Mouse (Mus musculus): ENCODE measurements at regions not wholly inside any gene's neighbourhood (a gene's known extent, or its start where the extent isn't known, plus 50 kb on each side); places are given as distances from the start of the nearest gene placed in this dataset.
"Not testable (repeated sequence)": the region's sequence is repeated elsewhere in the genome, so short reads cannot be mapped to it uniquely, and the experiment has no call there.

GRCm38 (mm10) chr14:15061966-15062860, 259.0 kb downstream of the Nek10 start:
- no peak for DNase-seq

- no peak for DNase-seq
Observed at GRCm38 (mm10) chr14:15062861-15063418, 259.7 kb downstream of the Nek10 start.

- DNase-seq, result peak in 1 of 2 experiments; percentile 7
Observed at GRCm38 (mm10) chr14:15064991-15065525, 261.8 kb downstream of the Nek10 start.

GRCm38 (mm10) chr14:15075877-15076276, 272.7 kb downstream of the Nek10 start:
- DNase-seq, result no peak

GRCm38 (mm10) chr14:15082889-15083288, 279.7 kb downstream of the Nek10 start:
- no peak for DNase-seq

GRCm38 (mm10) chr14:15083812-15084211, 280.6 kb downstream of the Nek10 start:
- no peak for DNase-seq

GRCm38 (mm10) chr14:15087061-15087460, 283.8 kb downstream of the Nek10 start:
- no peak for DNase-seq

GRCm38 (mm10) chr14:15096865-15097264, 293.6 kb downstream of the Nek10 start:
- no peak for DNase-seq

GRCm38 (mm10) chr14:15099909-15100308, 296.7 kb downstream of the Nek10 start:
- DNase-seq, result no peak

- DNase-seq, result no peak
Observed at GRCm38 (mm10) chr14:15107795-15108321, 304.6 kb downstream of the Nek10 start.

- DNase-seq, result no peak
Observed at GRCm38 (mm10) chr14:15119745-15120144, 316.5 kb downstream of the Nek10 start.

GRCm38 (mm10) chr14:15128157-15128556, 310.6 kb downstream of the Lrrc3b start:
- DNase-seq, result no peak

- not testable (repeated sequence) for DNase-seq
Observed at GRCm38 (mm10) chr14:15140871-15141270, 297.9 kb downstream of the Lrrc3b start.

GRCm38 (mm10) chr14:15142839-15143238, 295.9 kb downstream of the Lrrc3b start:
- DNase-seq, result no peak

- no peak for DNase-seq
Observed at GRCm38 (mm10) chr14:15148516-15148915, 290.3 kb downstream of the Lrrc3b start.

Measured in layer of hippocampus, postnatal 36 days (tissue).